Mouse (Mus musculus) embryonic facial prominence, embryonic 15.5 days (tissue): Measurements from ENCODE around the gene Cfb. TPM values are rescaled to one million over a fixed set of nuclear protein-coding genes. Genes with fewer than 3 reads are reported as not detected.
"Not testable (repeated sequence)": the region's sequence is repeated elsewhere in the genome, so short reads cannot be mapped to it uniquely, and the experiment has no call there.

Source experiments
- ATAC-seq: fragments of 200-750 bp; cut with Nextera tagmentation; 2 replicates; pipeline ENCODE4 v1.8.0; 2017; ENCODE audit warnings: low read depth, moderate TSS enrichment; ENCODE audit not compliant: insufficient number of reproducible peaks, low FRiP score, low TSS enrichment
- H3K27ac ChIP-seq: fragments of 300-500 bp; sonication (generic); replicated peaks from 2 replicates; pipeline ENCODE4 v1.5.1; 2015; ENCODE audit warnings: mild to moderate bottlenecking, inconsistent platforms
- H3K27me3 ChIP-seq: fragments of 300-500 bp; sonication (generic); 2 replicates; pipeline ENCODE4 v1.6.1; 2015; ENCODE audit warnings: inconsistent platforms
- H3K36me3 ChIP-seq: fragments of 300-500 bp; sonication (generic); 2 replicates; pipeline ENCODE4 v1.6.1; 2015; ENCODE audit warnings: mild to moderate bottlenecking, inconsistent platforms
- H3K4me1 ChIP-seq: fragments of 300-500 bp; sonication (generic); 2 replicates; pipeline ENCODE4 v1.6.1; 2015; ENCODE audit warnings: inconsistent platforms
- H3K4me2 ChIP-seq: fragments of 300-500 bp; sonication (generic); replicated peaks from 2 replicates; pipeline ENCODE4 v1.6.1; 2015; ENCODE audit warnings: mild to moderate bottlenecking, inconsistent platforms
- H3K4me3 ChIP-seq: fragments of 300-500 bp; sonication (generic); replicated peaks from 2 replicates; pipeline ENCODE4 v1.5.1; 2015; ENCODE audit warnings: mild to moderate bottlenecking, inconsistent platforms
- H3K9ac ChIP-seq: fragments of 300-500 bp; sonication (generic); 2 replicates; pipeline ENCODE4 v1.6.1; 2015; ENCODE audit warnings: inconsistent platforms
- H3K9me3 ChIP-seq: fragments of 300-500 bp; sonication (generic); replicated peaks from 2 replicates; pipeline ENCODE4 v1.6.1; 2016; ENCODE audit warnings: inconsistent platforms
- WGBS: fragments of 180-500 bp; shearing (Covaris S2); methylation state at CpG from one replicate; pipeline ENCODE4 v1.1.7; 2015; 5-methylcytosine and 5-hydroxymethylcytosine counted together
- polyA plus RNA-seq: library from polyadenylated mRNA; unstranded; fragments of >200 nt; fragmentation: Nextera tagmentation; extraction: Ambion mirVana; gene quantifications from 2 replicates; pipeline ENCODE4 v1.2.1, GENCODE M21; 2015

The Cfb gene
- polyA plus RNA-seq = 2.9 and 3.2 TPM in 2 replicates

- Histone ChIP-seq H3K9me3 (no peaks in the 10 kb centered on the region), H3K27me3 (no peaks in the 10 kb centered on the region), H3K36me3 (no peaks in the 10 kb centered on the region; the same call in 1 of the 2 replicates), H3K4me1 (no peaks in the 10 kb centered on the region), H3K27ac (no peak within 1 kb of the TSS), H3K4me3 (no peak within 1 kb of the TSS), H3K4me2 (no peak within 1 kb of the TSS), H3K9ac (no peak within 1 kb of the TSS)
- no peak for ATAC-seq
- 66% methylated on average over 8 of the region's 8 CpGs for WGBS
Measured at GRCm38 (mm10) chr17:34862416-34863081, at the start of gene Cfb. Gene Cfb (minus strand): TSS chr17:34862518.

GRCm38 (mm10) chr17:34911945-34912351, 49.6 kb upstream of the Cfb start:
- Histone ChIP-seq H3K27ac (no peak overlapping the region), H3K36me3 (peaks cover 70% of the 10 kb centered on the region), H3K27me3 (no peaks in the 10 kb centered on the region), H3K4me2 (no peak overlapping the region), H3K4me3 (no peak overlapping the region), H3K9ac (no peak overlapping the region), H3K9me3 (no peaks in the 10 kb centered on the region), H3K4me1 (peaks cover 17% of the 10 kb centered on the region)
- WGBS = 43% methylated on average over 5 of the region's 5 CpGs
- ATAC-seq = peak; percentile 48

- Histone ChIP-seq H3K27ac (no peak overlapping the region), H3K36me3 (peaks cover 80% of the 10 kb centered on the region), H3K9me3 (no peaks in the 10 kb centered on the region), H3K4me2 (no peak overlapping the region), H3K27me3 (no peaks in the 10 kb centered on the region), H3K9ac (no peak overlapping the region), H3K4me1 (peaks cover 17% of the 10 kb centered on the region), H3K4me3 (no peak overlapping the region)
- no peak for ATAC-seq
- 76% methylated on average over 10 of the region's 10 CpGs for WGBS
Measured at GRCm38 (mm10) chr17:34910982-34911381, 48.7 kb upstream of the Cfb start.

- Histone ChIP-seq H3K4me1 (peaks cover under 1% of the 10 kb centered on the region), H3K27ac (no peak overlapping the region), H3K4me2 (no peak overlapping the region), H3K27me3 (no peaks in the 10 kb centered on the region), H3K9ac (no peak overlapping the region), H3K9me3 (no peaks in the 10 kb centered on the region), H3K36me3 (peaks cover 66% of the 10 kb centered on the region), H3K4me3 (no peak overlapping the region)
- 91% methylated on average over 9 of the region's 9 CpGs for WGBS
- ATAC-seq = no peak
Measured at GRCm38 (mm10) chr17:34902895-34903294, 40.6 kb upstream of the Cfb start.

GRCm38 (mm10) chr17:34901948-34902347, 39.6 kb upstream of the Cfb start:
- not testable (repeated sequence) for H3K27ac ChIP-seq, ATAC-seq, H3K4me2 ChIP-seq, H3K27me3 ChIP-seq, H3K9ac ChIP-seq, H3K4me3 ChIP-seq, H3K9me3 ChIP-seq
- WGBS = 88% methylated on average over 9 of the region's 10 CpGs
- Histone ChIP-seq H3K36me3 (peaks cover 56% of the 10 kb centered on the region), H3K4me1 (peaks cover 10% of the 10 kb centered on the region)

GRCm38 (mm10) chr17:34900826-34901225, 38.5 kb upstream of the Cfb start:
- not testable (repeated sequence) for H3K4me2 ChIP-seq
- Histone ChIP-seq H3K36me3 (peaks cover 48% of the 10 kb centered on the region), H3K4me1 (peaks cover 20% of the 10 kb centered on the region)

GRCm38 (mm10) chr17:34899890-34900243, 37.5 kb upstream of the Cfb start:
- Histone ChIP-seq H3K4me3 (peak overlapping the region; percentile 85), H3K27ac (peak overlapping the region; percentile 97), H3K4me1 (peaks cover 30% of the 10 kb centered on the region), H3K36me3 (peaks cover 39% of the 10 kb centered on the region), H3K4me2 (peak overlapping the region; percentile 70), H3K9ac (peak overlapping the region; percentile 90), H3K9me3 (no peaks in the 10 kb centered on the region), H3K27me3 (no peaks in the 10 kb centered on the region)
- no peak for ATAC-seq
- WGBS = under 1% methylated on average over 5 of the region's 5 CpGs

More at GRCm38 (mm10) chr17:34900826-34901225, 38.5 kb upstream of the Cfb start:
- H3K9me3 ChIP-seq, ATAC-seq, H3K27ac ChIP-seq, H3K4me3 ChIP-seq, H3K9ac ChIP-seq, H3K27me3 ChIP-seq: not testable (repeated sequence)

- H3K9me3 ChIP-seq = no peaks in the 10 kb centered on the region
- no peaks in the 10 kb centered on the region for H3K27me3 ChIP-seq
- peak overlapping the region; percentile 85 for H3K4me3 ChIP-seq
- WGBS = under 1% methylated on average over 37 of the region's 45 CpGs
- peak overlapping the region; percentile 90 for H3K9ac ChIP-seq
- peaks cover 30% of the 10 kb centered on the region for H3K4me1 ChIP-seq
- no peak for ATAC-seq
- peak overlapping the region; percentile 97 for H3K27ac ChIP-seq
- H3K36me3 ChIP-seq = peaks cover 33% of the 10 kb centered on the region
- peak overlapping the region; percentile 70 for H3K4me2 ChIP-seq
Measured at GRCm38 (mm10) chr17:34899053-34899889, 37.0 kb upstream of the Cfb start.

GRCm38 (mm10) chr17:34898706-34899052, 36.4 kb upstream of the Cfb start:
- no peaks in the 10 kb centered on the region for H3K9me3 ChIP-seq
- H3K9ac ChIP-seq = peak overlapping the region; percentile 90
- peaks cover 27% of the 10 kb centered on the region for H3K36me3 ChIP-seq
- H3K27ac ChIP-seq = peak overlapping the region; percentile 97
- WGBS = under 1% methylated on average over 20 of the region's 47 CpGs
- ATAC-seq = no peak
- H3K4me1 ChIP-seq = peaks cover 30% of the 10 kb centered on the region
- no peaks in the 10 kb centered on the region for H3K27me3 ChIP-seq
- peak overlapping the region; percentile 85 for H3K4me3 ChIP-seq
- H3K4me2 ChIP-seq = peak overlapping the region; percentile 70

GRCm38 (mm10) chr17:34898160-34898586, 35.9 kb upstream of the Cfb start, which contains the start of the genes C2 and Ehmt2:
Gene C2 (minus strand): TSS chr17:34898265.
Gene Ehmt2 (plus strand): TSS chr17:34898469.
- no peaks in the 10 kb centered on the region for H3K27me3 ChIP-seq
- peaks cover 22% of the 10 kb centered on the region for H3K36me3 ChIP-seq
- H3K4me3 ChIP-seq = peak within 1 kb of the TSS; percentile 85
- no peaks in the 10 kb centered on the region for H3K9me3 ChIP-seq
- H3K27ac ChIP-seq = peak within 1 kb of the TSS; percentile 97
- 0% methylated on average over 43 of the region's 44 CpGs for WGBS
- peak; percentile 32 for ATAC-seq
- peaks cover 30% of the 10 kb centered on the region for H3K4me1 ChIP-seq
- peak within 1 kb of the TSS; percentile 90 for H3K9ac ChIP-seq
- peak within 1 kb of the TSS; percentile 70 for H3K4me2 ChIP-seq

- H3K27ac ChIP-seq = peak overlapping the region; percentile 97
- no peak for ATAC-seq
- peak overlapping the region; percentile 85 for H3K4me3 ChIP-seq
- H3K4me1 ChIP-seq = peaks cover 30% of the 10 kb centered on the region
- H3K27me3 ChIP-seq = no peaks in the 10 kb centered on the region
- peak overlapping the region; percentile 70 for H3K4me2 ChIP-seq
- peak overlapping the region; percentile 90 for H3K9ac ChIP-seq
- H3K9me3 ChIP-seq = no peaks in the 10 kb centered on the region
- WGBS = 13% methylated on average over 10 of the region's 10 CpGs
- peaks cover 16% of the 10 kb centered on the region for H3K36me3 ChIP-seq
Measured at GRCm38 (mm10) chr17:34897373-34898159, 35.2 kb upstream of the Cfb start.
